Mouse (Mus musculus): Measurements from ENCODE around the gene Slc1a1. TPM values are rescaled to one million over a fixed set of nuclear protein-coding genes. Genes with fewer than 3 reads are reported as not detected.
A peak's percentile ranks its signal among the peaks of the same experiment; 100 is the strongest.

The Slc1a1 gene
- polyA plus RNA-seq, 1 experiment from 2014 or later, result 1.7 TPM

DNA sequence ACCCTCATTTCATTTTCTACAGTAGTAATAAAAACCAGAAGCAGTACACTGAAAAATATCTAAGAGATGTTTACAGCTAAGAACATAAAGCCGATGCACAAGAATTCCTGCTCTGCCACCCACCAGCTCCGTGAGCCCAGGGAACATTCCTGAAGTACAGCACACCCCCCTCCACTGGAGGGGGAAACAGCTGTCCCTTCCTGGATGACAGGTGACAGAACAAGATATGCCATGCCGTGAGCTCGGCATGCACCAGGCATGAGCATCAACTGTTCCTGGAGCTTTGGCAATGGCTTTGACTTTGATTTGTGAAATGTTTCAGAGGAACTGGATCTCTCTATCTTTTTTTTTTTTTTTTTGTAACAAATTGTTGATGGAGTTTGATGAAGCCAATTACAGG, 111.9 kb downstream of the Slc1a1 start:
- H3K9ac ChIP-seq (ENCODE audit: low read length), result no peak overlapping the region
- ATAC-seq (ENCODE audit: insufficient read depth, low FRiP score, low TSS enrichment) (no peak), DNase-seq (ENCODE audit: low spot score) (no peak)
- no peak overlapping the region for H3K27ac ChIP-seq (ENCODE audit: low read depth, low read length)
- H3K9me3 ChIP-seq (ENCODE audit: control insufficient read depth, low read length), result no peaks in the 10 kb centered on the region
- no peak overlapping the region for H3K4me2 ChIP-seq (ENCODE audit: low read depth)
- H3K27me3 ChIP-seq (ENCODE audit: control insufficient read depth, insufficient read depth, low read length), result no peaks in the 10 kb centered on the region
- WGBS, result 63% methylated on average over 4 of the region's 4 CpGs
- H3K4me3 ChIP-seq (ENCODE audit: low read depth, low read length), result no peak overlapping the region
- H3K4me1 ChIP-seq (ENCODE audit: control insufficient read depth, insufficient read depth, low read length), result no peaks in the 10 kb centered on the region
- H3K36me3 ChIP-seq (ENCODE audit: control insufficient read depth, insufficient read depth, low read length), result no peaks in the 10 kb centered on the region

- Histone ChIP-seq H3K27ac (ENCODE audit: low read depth, low read length) (no peak overlapping the region), H3K9me3 (ENCODE audit: control insufficient read depth, low read length) (no peaks in the 10 kb centered on the region), H3K4me2 (ENCODE audit: low read depth) (no peak overlapping the region), H3K4me1 (ENCODE audit: control insufficient read depth, insufficient read depth, low read length) (no peaks in the 10 kb centered on the region), H3K36me3 (ENCODE audit: control insufficient read depth, insufficient read depth, low read length) (no peaks in the 10 kb centered on the region), H3K4me3 (ENCODE audit: low read depth, low read length) (no peak overlapping the region), H3K9ac (ENCODE audit: low read length) (no peak overlapping the region), H3K27me3 (ENCODE audit: control insufficient read depth, insufficient read depth, low read length) (no peaks in the 10 kb centered on the region)
- no peak for ATAC-seq (ENCODE audit: insufficient read depth, low FRiP score, low TSS enrichment)
- 82% methylated on average over 2 of the region's 2 CpGs for WGBS
- DNase-seq (ENCODE audit: low spot score), result no peak
These were observed 112.5 kb downstream of the Slc1a1 start for GRCm38 (mm10) chr19:28947311-28947710.

GRCm38 (mm10) chr19:28951251-28951650, 116.4 kb downstream of the Slc1a1 start:
- Histone ChIP-seq H3K9ac (ENCODE audit: low read length) (no peak overlapping the region), H3K4me2 (ENCODE audit: low read depth) (no peak overlapping the region), H3K27ac (ENCODE audit: low read depth, low read length) (no peak overlapping the region), H3K4me1 (ENCODE audit: control insufficient read depth, insufficient read depth, low read length) (no peaks in the 10 kb centered on the region), H3K9me3 (ENCODE audit: control insufficient read depth, low read length) (no peaks in the 10 kb centered on the region), H3K4me3 (ENCODE audit: low read depth, low read length) (no peak overlapping the region), H3K36me3 (ENCODE audit: control insufficient read depth, insufficient read depth, low read length) (no peaks in the 10 kb centered on the region), H3K27me3 (ENCODE audit: control insufficient read depth, insufficient read depth, low read length) (no peaks in the 10 kb centered on the region)
- ATAC-seq (ENCODE audit: insufficient read depth, low FRiP score, low TSS enrichment) (no peak), DNase-seq (ENCODE audit: low spot score) (no peak)
- WGBS, result 83% methylated on average over 5 of the region's 5 CpGs

GRCm38 (mm10) chr19:28963113-28963512, 128.3 kb downstream of the Slc1a1 start:
- no peak overlapping the region for H3K9ac ChIP-seq (ENCODE audit: low read length)

DNA sequence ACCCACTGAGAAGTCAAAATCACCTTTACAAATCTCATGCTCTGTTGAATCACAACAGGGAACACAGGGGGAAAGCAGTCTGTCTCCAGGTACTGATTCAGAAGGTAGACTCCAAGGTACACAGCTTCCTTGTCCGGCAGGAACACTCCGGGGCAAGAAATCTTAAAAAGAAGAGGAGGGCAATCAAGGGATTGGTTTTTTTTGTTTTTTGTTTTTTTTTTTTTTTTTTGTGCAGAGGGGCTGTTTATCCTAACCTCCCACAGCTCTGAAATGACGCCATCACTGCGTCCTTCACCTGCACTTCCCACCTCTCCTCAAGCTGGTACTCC, 128.6 kb downstream of the Slc1a1 start:
- H3K27ac ChIP-seq (ENCODE audit: low read depth, low read length), result no peak overlapping the region
- WGBS, result 8% methylated on average over 4 of the region's 4 CpGs
- ATAC-seq (ENCODE audit: insufficient read depth, low FRiP score, low TSS enrichment) (no peak), DNase-seq (ENCODE audit: low spot score) (no peak)
- peak overlapping the region; percentile 60 for H3K4me3 ChIP-seq (ENCODE audit: low read depth, low read length)
- H3K9ac ChIP-seq (ENCODE audit: low read length), result peak overlapping the region; percentile 64
- no peaks in the 10 kb centered on the region for H3K27me3 ChIP-seq (ENCODE audit: control insufficient read depth, insufficient read depth, low read length)
- H3K9me3 ChIP-seq (ENCODE audit: control insufficient read depth, low read length), result no peaks in the 10 kb centered on the region
- H3K36me3 ChIP-seq (ENCODE audit: control insufficient read depth, insufficient read depth, low read length), result no peaks in the 10 kb centered on the region
- H3K4me2 ChIP-seq (ENCODE audit: low read depth), result peak overlapping the region; percentile 80
- peaks cover 8% of the 10 kb centered on the region for H3K4me1 ChIP-seq (ENCODE audit: control insufficient read depth, insufficient read depth, low read length)

More at GRCm38 (mm10) chr19:28963113-28963512, 128.3 kb downstream of the Slc1a1 start:
- Histone ChIP-seq H3K27me3 (ENCODE audit: control insufficient read depth, insufficient read depth, low read length) (no peaks in the 10 kb centered on the region), H3K27ac (ENCODE audit: low read depth, low read length) (no peak overlapping the region), H3K36me3 (ENCODE audit: control insufficient read depth, insufficient read depth, low read length) (no peaks in the 10 kb centered on the region), H3K4me3 (ENCODE audit: low read depth, low read length) (no peak overlapping the region), H3K4me1 (ENCODE audit: control insufficient read depth, insufficient read depth, low read length) (peaks cover 8% of the 10 kb centered on the region), H3K4me2 (ENCODE audit: low read depth) (no peak overlapping the region), H3K9me3 (ENCODE audit: control insufficient read depth, low read length) (no peaks in the 10 kb centered on the region)
- DNase-seq (ENCODE audit: low spot score) (no peak), ATAC-seq (ENCODE audit: insufficient read depth, low FRiP score, low TSS enrichment) (no peak)
- whole genome bisulfite sequencing, result 66% methylated on average over 3 of the region's 3 CpGs

Other genes starting within 250 kb of the Slc1a1 start
- gene Glis3, start 155.0 kb upstream of the Slc1a1 start, polyA plus RNA-seq (2014; fragmentation: Nextera tagmentation; extraction: Ambion mirVana), result 1.6 TPM in 2 replicates
- 8.6 and 9.3 TPM in 2 replicates for gene Plpp6, start 128.9 kb downstream of the Slc1a1 start, polyA plus RNA-seq (2014; fragmentation: Nextera tagmentation; extraction: Ambion mirVana)
- 0.20 and 0.60 TPM in 2 replicates for gene 4430402I18Rik, start 132.8 kb downstream of the Slc1a1 start, polyA plus RNA-seq (2014; fragmentation: Nextera tagmentation; extraction: Ambion mirVana)
- gene Cdc37l1, start 155.3 kb downstream of the Slc1a1 start, polyA plus RNA-seq (2014; fragmentation: Nextera tagmentation; extraction: Ambion mirVana), result 51.8 and 53.0 TPM in 2 replicates
- gene Ak3, start 212.9 kb downstream of the Slc1a1 start, polyA plus RNA-seq (2014; fragmentation: Nextera tagmentation; extraction: Ambion mirVana), result 78.7 and 82.7 TPM in 2 replicates